Mouse (Mus musculus) brain, embryonic 14.5 days (tissue): Measurements from ENCODE around the gene Brms1.

Experiments
- CTCF ChIP-seq: fragments of 200-500 bp; IDR thresholded peaks from 2 replicates; pipeline ENCODE4 v1.5.1; 2012; ENCODE audit warnings: inconsistent platforms, mild to moderate bottlenecking, moderate library complexity, borderline replicate concordance; ENCODE audit not compliant: insufficient read depth, insufficient read length; ENCODE audit errors: extremely low read depth
- POLR2A ChIP-seq: fragments of 200-500 bp; IDR thresholded peaks from 2 replicates; pipeline ENCODE4 v1.6.1; 2012; ENCODE audit warnings: mild to moderate bottlenecking, inconsistent platforms, borderline replicate concordance; ENCODE audit not compliant: poor library complexity, insufficient read depth, insufficient read length, severe bottlenecking; ENCODE audit errors: extremely low read depth

- TF ChIP-seq CTCF (no peak), POLR2A (no peak)
Measured at GRCm38 (mm10) chr19:5084834-5085144, 43.6 kb downstream of the Brms1 start.
